Mouse (Mus musculus) lung, embryonic 16.5 days (tissue): ENCODE measurements around the gene Ttc41. TPM values are rescaled to one million over a fixed set of nuclear protein-coding genes. Genes with fewer than 3 reads are reported as not detected.

Experiments used
- ATAC-seq: fragments of 200-750 bp; cut with Nextera tagmentation; 2 replicates; pipeline ENCODE4 v1.8.0; 2017; ENCODE audit warnings: low read depth, mild to moderate bottlenecking, moderate library complexity
- H3K27ac ChIP-seq: fragments of 300-500 bp; sonication (generic); 2 replicates; pipeline ENCODE4 v1.5.1; 2014; ENCODE audit warnings: mild to moderate bottlenecking, control low read depth, low read length
- H3K27me3 ChIP-seq: fragments of 300-500 bp; sonication (generic); 2 replicates; pipeline ENCODE4 v1.6.1; 2014; ENCODE audit warnings: low read depth, low read length, mixed read lengths; ENCODE audit not compliant: control insufficient read depth, insufficient read depth
- H3K36me3 ChIP-seq: fragments of 300-500 bp; sonication (generic); 2 replicates; pipeline ENCODE4 v1.6.1; 2014; ENCODE audit warnings: low read length; ENCODE audit not compliant: control insufficient read depth, insufficient read depth
- H3K4me1 ChIP-seq: fragments of 300-500 bp; sonication (generic); replicated peaks from 2 replicates; pipeline ENCODE4 v1.6.1; 2014; ENCODE audit warnings: low read length, mixed read lengths; ENCODE audit not compliant: control insufficient read depth, insufficient read depth
- H3K4me2 ChIP-seq: fragments of 300-500 bp; sonication (generic); 2 replicates; pipeline ENCODE4 v1.6.1; 2014; ENCODE audit warnings: low read depth, low read length, control low read depth
- H3K4me3 ChIP-seq: fragments of 300-500 bp; sonication (generic); 2 replicates; pipeline ENCODE4 v1.5.1; 2014; ENCODE audit warnings: mild to moderate bottlenecking, low read length, control low read depth
- H3K9ac ChIP-seq: fragments of 300-500 bp; sonication (generic); 2 replicates; pipeline ENCODE4 v1.6.1; 2014; ENCODE audit warnings: low read length, control low read depth
- H3K9me3 ChIP-seq: fragments of 300-500 bp; sonication (generic); 2 replicates; pipeline ENCODE4 v1.6.1; 2016; ENCODE audit warnings: low read length; ENCODE audit not compliant: control insufficient read depth
- WGBS: fragments of 180-500 bp; shearing (Covaris S2); extraction: QIAGEN DNeasy Blood & Tissue Kit; methylation state at CpG from one replicate; pipeline ENCODE4 v1.1.7; 2014; 5-methylcytosine and 5-hydroxymethylcytosine counted together
- polyA plus RNA-seq: library from polyadenylated mRNA; unstranded; fragments of >200 nt; fragmentation: Nextera tagmentation; extraction: Ambion mirVana; gene quantifications from 2 replicates; pipeline ENCODE4 v1.2.1, GENCODE M21; 2015

Ttc41 gene
- polyA plus RNA-seq, 1 experiment from 2014 or later, result 1.3 TPM

GRCm38 (mm10) chr10:86735036-86735435 is 29.4 kb downstream of the Ttc41 start:
- Histone ChIP-seq H3K4me3 (no peak overlapping the region), H3K9ac (no peak overlapping the region), H3K27ac (no peak overlapping the region), H3K36me3 (no peaks in the 10 kb centered on the region), H3K27me3 (no peaks in the 10 kb centered on the region), H3K4me2 (no peak overlapping the region), H3K9me3 (no peaks in the 10 kb centered on the region), H3K4me1 (no peaks in the 10 kb centered on the region)
- WGBS, result 83% methylated on average over 4 of the region's 4 CpGs
- ATAC-seq, result no peak

- no peak overlapping the region for H3K4me3 ChIP-seq
- no peaks in the 10 kb centered on the region for H3K36me3 ChIP-seq
- H3K27ac ChIP-seq, result no peak overlapping the region
- H3K4me2 ChIP-seq, result no peak overlapping the region
- H3K4me1 ChIP-seq, result no peaks in the 10 kb centered on the region
- H3K27me3 ChIP-seq, result no peaks in the 10 kb centered on the region
- no peaks in the 10 kb centered on the region for H3K9me3 ChIP-seq
- no peak for ATAC-seq
- WGBS, result 74% methylated on average over 2 of the region's 2 CpGs
- no peak overlapping the region for H3K9ac ChIP-seq
These were observed 37.3 kb downstream of the Ttc41 start for GRCm38 (mm10) chr10:86742918-86743317.

- Histone ChIP-seq H3K4me3 (no peak overlapping the region), H3K9ac (no peak overlapping the region), H3K27ac (no peak overlapping the region), H3K9me3 (no peaks in the 10 kb centered on the region), H3K4me1 (no peaks in the 10 kb centered on the region), H3K27me3 (no peaks in the 10 kb centered on the region), H3K36me3 (no peaks in the 10 kb centered on the region), H3K4me2 (no peak overlapping the region)
- no peak for ATAC-seq
- WGBS, result 81% methylated on average over 7 of the region's 7 CpGs
These were observed 38.7 kb downstream of the Ttc41 start for GRCm38 (mm10) chr10:86744306-86744705.

DNA sequence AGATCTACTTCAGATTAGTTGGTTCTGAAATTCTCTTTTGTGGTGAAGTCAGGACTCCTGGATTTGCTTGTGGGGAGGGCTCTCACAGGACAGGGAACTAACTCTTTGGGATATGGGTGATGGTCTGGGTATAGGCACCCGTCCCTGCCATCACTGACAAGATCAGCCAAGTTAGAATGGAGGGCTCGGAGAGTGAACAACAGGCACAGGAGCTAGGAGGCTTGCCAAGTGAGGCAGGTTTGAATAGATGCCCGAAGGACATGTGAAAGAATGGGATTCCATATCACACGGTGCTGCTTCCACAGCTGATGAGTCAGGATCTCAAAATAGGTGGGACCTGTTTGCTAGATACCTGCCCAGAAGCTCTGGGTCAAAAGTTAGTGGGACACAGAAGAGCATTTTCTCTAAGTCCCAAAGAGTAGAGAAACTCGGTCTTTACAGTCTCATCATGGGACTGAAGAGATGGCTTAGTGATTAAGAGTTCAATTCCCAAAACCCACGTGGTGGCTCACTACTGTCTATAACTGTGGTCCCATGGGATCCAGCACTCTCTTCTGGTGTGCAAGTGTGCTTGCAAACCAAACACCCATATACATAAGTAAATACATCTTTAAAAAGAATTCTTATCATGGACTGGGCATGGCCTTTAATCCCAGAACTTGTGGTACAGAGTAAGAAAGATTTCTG is 50.3 kb downstream of the Ttc41 start:
- no peak overlapping the region for H3K4me3 ChIP-seq
- H3K9me3 ChIP-seq, result no peaks in the 10 kb centered on the region
- no peak overlapping the region for H3K4me2 ChIP-seq
- no peak for ATAC-seq
- 76% methylated on average over 6 of the region's 6 CpGs for WGBS
- H3K9ac ChIP-seq, result no peak overlapping the region
- H3K27me3 ChIP-seq, result no peaks in the 10 kb centered on the region
- no peak overlapping the region for H3K27ac ChIP-seq
- no peaks in the 10 kb centered on the region for H3K4me1 ChIP-seq
- no peaks in the 10 kb centered on the region for H3K36me3 ChIP-seq

DNA sequence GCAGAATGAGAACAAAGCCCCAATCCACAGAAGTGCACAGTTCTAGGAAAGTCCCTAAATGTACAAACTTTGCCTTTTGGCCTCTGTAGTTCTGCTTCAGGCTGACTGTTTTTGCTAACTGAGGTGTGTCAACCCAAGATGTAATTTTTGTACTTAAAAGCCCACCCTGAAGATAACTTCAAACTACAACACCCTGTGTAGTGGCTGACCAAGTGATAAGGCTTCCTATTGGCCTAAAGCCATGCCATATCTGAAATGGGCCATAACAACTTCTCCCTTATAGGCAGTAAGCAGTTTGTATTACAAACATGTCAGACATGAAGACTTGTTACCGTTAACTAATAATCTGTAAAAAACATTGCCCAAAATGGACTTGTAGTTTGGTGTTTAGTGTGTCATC is 52.1 kb downstream of the Ttc41 start:
- Histone ChIP-seq H3K9ac (no peak overlapping the region), H3K36me3 (no peaks in the 10 kb centered on the region), H3K27ac (no peak overlapping the region), H3K9me3 (no peaks in the 10 kb centered on the region), H3K4me2 (no peak overlapping the region), H3K4me3 (no peak overlapping the region), H3K27me3 (no peaks in the 10 kb centered on the region), H3K4me1 (no peaks in the 10 kb centered on the region)
- WGBS, result 76% methylated on average over 1 of the region's 1 CpGs
- ATAC-seq, result no peak

GRCm38 (mm10) chr10:86758211-86758610 is 52.6 kb downstream of the Ttc41 start:
- Histone ChIP-seq H3K9me3 (no peaks in the 10 kb centered on the region), H3K4me3 (no peak overlapping the region), H3K27ac (no peak overlapping the region), H3K4me2 (no peak overlapping the region), H3K36me3 (no peaks in the 10 kb centered on the region), H3K9ac (no peak overlapping the region), H3K27me3 (no peaks in the 10 kb centered on the region), H3K4me1 (no peaks in the 10 kb centered on the region)
- WGBS, result 76% methylated on average over 6 of the region's 6 CpGs
- ATAC-seq, result no peak

DNA sequence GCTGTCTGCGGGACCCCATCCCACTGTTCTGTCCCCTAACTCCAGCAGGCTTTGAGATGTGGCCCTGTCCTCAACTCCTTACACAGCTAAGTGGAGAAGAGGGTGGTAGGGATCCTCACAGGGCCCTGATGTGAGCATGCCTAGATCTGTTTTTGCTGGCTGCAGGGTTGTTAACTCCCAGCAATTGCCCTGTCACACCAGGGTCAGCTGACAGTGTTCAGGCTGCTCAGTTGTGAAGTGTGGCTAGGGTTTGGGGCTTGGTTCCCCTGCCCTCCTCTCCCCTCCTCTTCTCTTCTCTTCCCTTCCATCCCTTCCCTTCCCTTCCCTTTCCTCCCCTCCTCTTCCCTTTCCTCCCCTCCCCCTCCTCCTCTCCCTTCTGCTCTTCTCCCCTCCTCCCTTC is 55.6 kb downstream of the Ttc41 start:
- Histone ChIP-seq H3K4me3 (no peak overlapping the region), H3K27me3 (no peaks in the 10 kb centered on the region), H3K36me3 (no peaks in the 10 kb centered on the region), H3K4me1 (no peaks in the 10 kb centered on the region), H3K9ac (no peak overlapping the region), H3K9me3 (no peaks in the 10 kb centered on the region), H3K27ac (no peak overlapping the region), H3K4me2 (no peak overlapping the region)
- no peak for ATAC-seq
- WGBS, result 93% methylated on average over 1 of the region's 1 CpGs

DNA sequence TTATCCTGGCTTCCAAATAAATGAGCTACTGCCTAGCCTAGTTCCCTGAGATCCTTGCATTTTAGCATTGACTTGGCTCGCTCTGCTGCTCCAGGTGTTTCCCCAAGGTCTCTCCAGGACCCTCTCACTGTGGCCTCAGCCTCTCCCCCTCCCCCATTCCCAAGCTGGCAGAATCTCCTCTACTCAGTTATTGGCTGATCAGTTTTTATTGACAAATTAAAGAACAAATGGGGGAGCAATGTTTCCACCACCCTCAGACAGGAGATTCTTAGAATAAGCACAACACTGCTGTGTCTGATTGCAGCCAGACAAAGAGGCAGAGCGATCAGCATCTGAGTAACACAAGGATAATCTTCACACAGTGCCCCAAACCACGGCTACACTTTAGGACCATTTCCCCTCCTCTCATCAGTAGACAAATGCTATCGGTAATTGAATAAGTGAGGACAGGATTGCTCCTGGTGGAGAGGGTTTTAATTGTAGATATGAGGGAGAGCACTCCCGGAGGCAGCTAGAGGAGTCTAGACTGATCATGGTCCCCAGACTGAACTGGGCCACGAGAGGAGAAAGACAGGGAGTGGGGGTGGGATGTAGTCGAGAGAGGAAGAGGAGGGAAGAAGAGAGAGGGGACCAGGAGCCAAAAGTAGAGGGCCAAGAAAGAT is 56.2 kb downstream of the Ttc41 start:
- Histone ChIP-seq H3K9me3 (no peaks in the 10 kb centered on the region), H3K27ac (no peak overlapping the region), H3K4me1 (no peaks in the 10 kb centered on the region), H3K36me3 (no peaks in the 10 kb centered on the region), H3K4me3 (no peak overlapping the region), H3K9ac (no peak overlapping the region), H3K4me2 (no peak overlapping the region), H3K27me3 (no peaks in the 10 kb centered on the region)
- no peak for ATAC-seq
- WGBS, result 45% methylated on average over 7 of the region's 7 CpGs

- no peak overlapping the region for H3K4me3 ChIP-seq
- no peaks in the 10 kb centered on the region for H3K27me3 ChIP-seq
- WGBS, result 69% methylated on average over 3 of the region's 3 CpGs
- no peaks in the 10 kb centered on the region for H3K9me3 ChIP-seq
- H3K36me3 ChIP-seq, result no peaks in the 10 kb centered on the region
- no peak overlapping the region for H3K9ac ChIP-seq
- H3K4me1 ChIP-seq, result no peaks in the 10 kb centered on the region
- no peak overlapping the region for H3K4me2 ChIP-seq
- no peak overlapping the region for H3K27ac ChIP-seq
- no peak for ATAC-seq
These were observed 56.7 kb downstream of the Ttc41 start for GRCm38 (mm10) chr10:86762384-86762730.
